Mouse (Mus musculus) embryonic facial prominence, embryonic 12.5 days (tissue): ENCODE data around the gene Rps6ka4. TPM values are rescaled to one million over a fixed set of nuclear protein-coding genes. Genes with fewer than 3 reads are reported as not detected.

Experiments used
- ATAC-seq: fragments of 200-750 bp; cut with Nextera tagmentation; 2 replicates; pipeline ENCODE4 v1.8.0; 2017; ENCODE audit not compliant: insufficient number of reproducible peaks, insufficient read depth, low FRiP score, low TSS enrichment
- H3K27ac ChIP-seq: fragments of 300-500 bp; sonication (generic); 2 replicates; pipeline ENCODE4 v1.5.1; 2016; ENCODE audit warnings: mild to moderate bottlenecking
- H3K27me3 ChIP-seq: fragments of 300-500 bp; sonication (generic); 2 replicates; pipeline ENCODE4 v1.6.1; 2016; ENCODE audit warnings: mild to moderate bottlenecking, moderate library complexity
- H3K36me3 ChIP-seq: fragments of 300-500 bp; sonication (generic); 2 replicates; pipeline ENCODE4 v1.6.1; 2016; ENCODE audit warnings: mild to moderate bottlenecking
- H3K4me1 ChIP-seq: fragments of 300-500 bp; sonication (generic); 2 replicates; pipeline ENCODE4 v1.6.1; 2016
- H3K4me2 ChIP-seq: fragments of 300-500 bp; sonication (generic); replicated peaks from 2 replicates; pipeline ENCODE4 v1.6.1; 2016; ENCODE audit warnings: mild to moderate bottlenecking, moderate library complexity
- H3K4me3 ChIP-seq: fragments of 300-500 bp; sonication (generic); 2 replicates; pipeline ENCODE4 v1.5.1; 2016; ENCODE audit warnings: mild to moderate bottlenecking
- H3K9ac ChIP-seq: fragments of 300-500 bp; sonication (generic); 2 replicates; pipeline ENCODE4 v1.6.1; 2016; ENCODE audit warnings: mild to moderate bottlenecking, moderate library complexity
- H3K9me3 ChIP-seq: fragments of 300-500 bp; sonication (generic); 2 replicates; pipeline ENCODE4 v1.6.1; 2016; ENCODE audit warnings: mild to moderate bottlenecking, moderate library complexity
- WGBS: fragments of 180-500 bp; shearing (Covaris S2); methylation state at CpG from one replicate; pipeline ENCODE4 v1.1.7; 2016; 5-methylcytosine and 5-hydroxymethylcytosine counted together
- polyA plus RNA-seq: library from polyadenylated mRNA; unstranded; fragments of >200 nt; fragmentation: Nextera tagmentation; extraction: Ambion mirVana; gene quantifications from 2 replicates; pipeline ENCODE4 v1.2.1, GENCODE M21; 2016

Gene Rps6ka4
- polyA plus RNA-seq, 1 experiment from 2014 or later: 19.5 TPM

GRCm38 (mm10) chr19:6849506-6850068, 9.2 kb upstream of the Rps6ka4 start:
- Histone ChIP-seq H3K9ac (no peak overlapping the region), H3K4me2 (no peak overlapping the region), H3K4me3 (no peak overlapping the region), H3K4me1 (0 out of 2 replicates have a peak, but pooled peaks cover 8% of the 10 kb centered on the region), H3K9me3 (no peaks in the 10 kb centered on the region), H3K36me3 (no peaks in the 10 kb centered on the region), H3K27me3 (peaks cover 57% of the 10 kb centered on the region), H3K27ac (no peak overlapping the region)
- no peak for ATAC-seq
- 65% methylated on average over 23 of the region's 23 CpGs for WGBS

DNA sequence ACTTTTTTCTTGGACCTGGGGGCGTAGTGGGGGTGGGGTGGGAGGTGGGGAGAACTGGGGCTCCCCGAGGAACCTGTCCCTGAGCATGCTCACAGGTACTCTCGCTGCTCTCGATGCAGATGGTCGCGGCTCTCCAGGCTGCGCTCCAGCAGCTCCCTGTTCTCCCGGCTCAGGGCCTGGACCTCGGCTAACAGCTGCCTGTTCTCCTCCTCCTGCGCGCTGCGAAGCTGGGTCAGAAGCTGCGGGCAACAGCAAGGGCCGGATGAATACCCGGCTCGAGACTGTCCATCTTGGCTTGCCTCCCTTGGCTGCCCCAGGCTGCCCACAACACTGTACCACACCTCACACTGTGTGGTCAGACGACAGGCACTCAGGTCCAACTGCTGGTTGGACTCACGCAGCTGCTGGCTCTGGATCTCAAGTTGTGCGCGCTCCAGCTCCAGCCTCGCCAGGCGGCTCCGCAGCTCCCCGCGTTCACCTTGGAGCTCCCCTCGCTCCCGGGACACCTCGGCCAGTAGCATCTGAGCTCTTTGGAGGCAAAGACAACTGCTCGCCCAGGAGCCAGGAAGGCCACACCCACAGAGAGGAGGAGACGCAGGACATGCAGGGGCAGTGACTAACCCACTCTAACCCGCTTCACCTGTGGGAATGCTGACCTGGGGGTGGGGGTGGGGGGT, 7.5 kb upstream of the Rps6ka4 start:
- H3K27ac ChIP-seq: no peak overlapping the region
- peak overlapping the region; percentile 44 for H3K4me2 ChIP-seq
- WGBS: 2% methylated on average over 31 of the region's 31 CpGs
- no peaks in the 10 kb centered on the region for H3K36me3 ChIP-seq
- peaks cover 62% of the 10 kb centered on the region for H3K27me3 ChIP-seq
- H3K9ac ChIP-seq: peak overlapping the region; percentile 21; the same call in 1 of the 2 replicates
- no peaks in the 10 kb centered on the region for H3K9me3 ChIP-seq
- 0 out of 2 replicates have a peak, but pooled peaks cover 8% of the 10 kb centered on the region for H3K4me1 ChIP-seq
- ATAC-seq: no peak
- peak overlapping the region; percentile 16 for H3K4me3 ChIP-seq

- H3K4me1 ChIP-seq: peaks cover 11% of the 10 kb centered on the region; the same call in 1 of the 2 replicates
- H3K9ac ChIP-seq: no peak overlapping the region
- H3K9me3 ChIP-seq: no peaks in the 10 kb centered on the region
- ATAC-seq: no peak
- no peaks in the 10 kb centered on the region for H3K36me3 ChIP-seq
- H3K4me2 ChIP-seq: no peak overlapping the region
- no peak overlapping the region for H3K27ac ChIP-seq
- 72% methylated on average over 4 of the region's 4 CpGs for WGBS
- H3K4me3 ChIP-seq: no peak overlapping the region
- H3K27me3 ChIP-seq: peaks cover 69% of the 10 kb centered on the region
Measured at GRCm38 (mm10) chr19:6846050-6846449, 5.6 kb upstream of the Rps6ka4 start.

GRCm38 (mm10) chr19:6842353-6842752, 1.9 kb upstream of the Rps6ka4 start:
- no peak for ATAC-seq
- H3K4me3 ChIP-seq: no peak overlapping the region
- H3K36me3 ChIP-seq: no peaks in the 10 kb centered on the region
- H3K9ac ChIP-seq: no peak overlapping the region
- H3K27me3 ChIP-seq: peaks cover 52% of the 10 kb centered on the region
- peaks cover 14% of the 10 kb centered on the region for H3K4me1 ChIP-seq
- WGBS: 77% methylated on average over 1 of the region's 1 CpGs
- H3K4me2 ChIP-seq: no peak overlapping the region
- H3K27ac ChIP-seq: no peak overlapping the region
- H3K9me3 ChIP-seq: no peaks in the 10 kb centered on the region

DNA sequence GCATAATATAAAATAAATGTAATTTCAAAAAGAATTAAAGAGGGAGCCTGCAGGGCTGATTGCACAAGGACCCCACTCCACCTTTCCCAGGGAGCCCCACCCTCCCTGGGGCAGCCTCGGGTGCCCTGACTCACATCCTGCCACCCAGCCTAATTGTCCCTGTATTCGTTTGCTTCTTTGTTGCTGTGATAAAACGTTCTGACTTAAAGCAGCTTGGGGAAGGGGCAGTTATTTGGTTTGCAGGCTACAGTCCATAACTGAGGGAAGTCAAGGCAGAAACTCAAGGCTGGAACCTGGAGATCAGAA, 809 bp upstream of the Rps6ka4 start:
- Histone ChIP-seq H3K27ac (no peak overlapping the region), H3K4me3 (no peak overlapping the region), H3K4me2 (0 out of 2 replicates have a peak overlapping the region, but pooled peaks have one; percentile 89), H3K9ac (no peak overlapping the region), H3K36me3 (no peaks in the 10 kb centered on the region), H3K4me1 (peaks cover 14% of the 10 kb centered on the region), H3K27me3 (peaks cover 50% of the 10 kb centered on the region), H3K9me3 (no peaks in the 10 kb centered on the region)
- WGBS: 15% methylated on average over 3 of the region's 3 CpGs
- no peak for ATAC-seq

GRCm38 (mm10) chr19:6839615-6840474, 591 bp downstream of the Rps6ka4 start:
- no peaks in the 10 kb centered on the region for H3K9me3 ChIP-seq
- H3K4me3 ChIP-seq: peak overlapping the region; percentile 71
- no peak overlapping the region for H3K27ac ChIP-seq
- peaks cover 14% of the 10 kb centered on the region for H3K4me1 ChIP-seq
- 0 out of 2 replicates have a peak, but pooled peaks have one; percentile 37 for ATAC-seq
- H3K9ac ChIP-seq: peak overlapping the region; percentile 63
- peaks cover 50% of the 10 kb centered on the region for H3K27me3 ChIP-seq
- H3K36me3 ChIP-seq: 0 out of 2 replicates have a peak, but pooled peaks cover 3% of the 10 kb centered on the region
- H3K4me2 ChIP-seq: peak overlapping the region; percentile 89
- under 1% methylated on average over 46 of the region's 46 CpGs for WGBS

DNA sequence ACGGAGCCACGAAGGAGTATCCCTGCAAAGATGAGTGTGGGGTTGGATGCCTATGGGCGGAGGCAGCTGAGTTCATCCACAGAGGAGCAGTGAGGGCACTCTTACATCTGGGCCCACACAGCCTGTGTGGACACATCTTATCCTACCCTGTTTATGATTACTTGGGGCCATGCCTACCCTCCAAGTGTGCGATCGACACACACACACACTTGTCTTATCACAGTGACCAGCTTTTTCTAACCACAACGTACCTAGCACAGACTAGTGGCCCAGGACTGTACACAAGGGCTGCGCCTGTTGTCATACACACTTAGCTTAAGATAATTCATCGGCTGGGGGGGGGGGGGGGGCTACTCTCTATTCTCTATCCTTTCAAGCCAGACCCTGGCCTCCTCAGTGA, 8.1 kb downstream of the Rps6ka4 start:
- Histone ChIP-seq H3K4me2 (no peak overlapping the region), H3K27ac (no peak overlapping the region), H3K9me3 (no peaks in the 10 kb centered on the region), H3K4me1 (peaks cover 18% of the 10 kb centered on the region; the same call in 1 of the 2 replicates), H3K4me3 (no peak overlapping the region), H3K27me3 (peaks cover 75% of the 10 kb centered on the region), H3K9ac (no peak overlapping the region), H3K36me3 (0 out of 2 replicates have a peak, but pooled peaks cover 3% of the 10 kb centered on the region)
- WGBS: 88% methylated on average over 8 of the region's 8 CpGs
- ATAC-seq: no peak

- peak overlapping the region; percentile 26 for H3K4me3 ChIP-seq
- ATAC-seq: no peak
- H3K36me3 ChIP-seq: 0 out of 2 replicates have a peak, but pooled peaks cover 3% of the 10 kb centered on the region
- H3K4me2 ChIP-seq: peak overlapping the region; percentile 47
- 7% methylated on average over 17 of the region's 17 CpGs for WGBS
- no peak overlapping the region for H3K9ac ChIP-seq
- peaks cover 66% of the 10 kb centered on the region for H3K27me3 ChIP-seq
- H3K9me3 ChIP-seq: no peaks in the 10 kb centered on the region
- H3K27ac ChIP-seq: no peak overlapping the region
- H3K4me1 ChIP-seq: peaks cover 18% of the 10 kb centered on the region; the same call in 1 of the 2 replicates
Measured at GRCm38 (mm10) chr19:6831331-6831730, 9.1 kb downstream of the Rps6ka4 start.

DNA sequence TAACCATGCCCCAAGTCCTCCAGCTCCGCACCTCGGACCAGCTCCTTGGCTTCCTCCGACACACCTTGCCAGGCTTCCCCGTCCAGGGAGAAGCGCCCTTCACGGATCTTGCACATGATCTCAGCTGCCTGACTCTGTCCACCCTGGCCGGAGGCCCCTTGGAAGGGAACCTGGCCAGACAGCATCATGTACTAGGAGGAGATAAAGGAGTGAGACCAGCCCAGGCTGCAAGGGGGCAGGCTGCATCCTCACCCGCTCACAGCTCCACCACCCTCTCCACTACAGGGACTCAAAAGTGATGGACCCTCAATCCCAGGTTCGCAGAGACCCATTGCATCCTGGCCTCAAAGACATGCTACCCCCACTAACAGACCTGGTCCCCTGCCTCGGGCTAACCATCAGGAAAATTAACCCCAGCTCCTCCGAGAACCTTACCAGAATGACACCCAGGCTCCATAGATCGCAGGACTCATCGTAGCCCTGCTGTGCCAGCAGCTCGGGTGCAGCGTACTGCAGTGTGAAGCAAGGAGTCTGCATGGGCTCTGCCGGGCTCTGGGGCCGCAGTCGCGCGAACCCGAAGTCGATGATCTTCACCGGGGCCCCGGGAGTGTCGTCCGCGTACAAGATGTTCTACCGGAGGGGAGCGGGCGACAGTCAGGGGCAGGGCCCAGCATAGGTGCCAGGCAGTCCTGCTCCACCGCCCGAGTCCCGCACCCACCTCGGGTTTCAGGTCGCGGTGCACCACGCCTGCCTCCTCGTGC, 9.7 kb downstream of the Rps6ka4 start:
- no peak overlapping the region for H3K9ac ChIP-seq
- H3K4me1 ChIP-seq: peaks cover 18% of the 10 kb centered on the region; the same call in 1 of the 2 replicates
- 0 out of 2 replicates have a peak, but pooled peaks cover 3% of the 10 kb centered on the region for H3K36me3 ChIP-seq
- peak overlapping the region; percentile 26 for H3K4me3 ChIP-seq
- no peak overlapping the region for H3K27ac ChIP-seq
- H3K4me2 ChIP-seq: peak overlapping the region; percentile 47
- no peaks in the 10 kb centered on the region for H3K9me3 ChIP-seq
- H3K27me3 ChIP-seq: peaks cover 63% of the 10 kb centered on the region
- ATAC-seq: no peak
- 4% methylated on average over 38 of the region's 38 CpGs for WGBS

DNA sequence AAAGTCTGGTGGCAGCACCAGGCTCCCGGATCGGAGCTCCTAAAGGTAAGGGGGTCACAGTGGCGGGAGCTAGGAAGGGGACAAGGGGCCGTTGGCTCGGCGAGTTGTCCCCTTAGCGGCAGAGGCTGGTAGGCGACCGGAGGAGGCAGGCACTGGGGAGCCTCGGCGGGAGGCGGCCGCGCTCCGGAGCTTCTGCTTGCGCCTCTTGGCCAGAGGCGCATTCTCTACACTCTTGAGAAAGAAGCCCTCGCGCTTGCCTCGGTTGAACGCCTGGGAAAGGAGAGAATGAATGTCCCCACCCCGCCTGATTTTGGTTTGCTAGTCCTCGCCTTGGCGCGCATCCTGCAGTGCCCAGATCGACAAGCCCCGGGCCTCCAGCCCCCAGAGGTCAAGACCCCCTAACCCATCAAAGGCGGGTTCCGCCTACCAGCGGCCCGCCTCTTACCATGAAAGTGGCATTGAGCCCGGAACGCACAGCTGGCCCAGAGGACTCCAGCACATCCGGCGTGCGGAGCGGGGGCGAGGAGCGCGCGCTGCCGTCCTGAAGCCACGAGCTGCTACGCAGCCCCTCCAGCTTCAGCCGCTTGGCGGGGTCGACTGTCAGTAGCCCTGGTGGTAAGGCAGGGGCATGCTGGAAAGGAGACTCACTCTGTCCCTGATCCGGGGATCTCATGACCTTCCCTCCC, 10.4 kb downstream of the Rps6ka4 start:
- peak overlapping the region; percentile 47 for H3K4me2 ChIP-seq
- H3K36me3 ChIP-seq: 0 out of 2 replicates have a peak, but pooled peaks cover 1% of the 10 kb centered on the region
- peaks cover 58% of the 10 kb centered on the region for H3K27me3 ChIP-seq
- H3K9me3 ChIP-seq: no peaks in the 10 kb centered on the region
- WGBS: 1% methylated on average over 48 of the region's 48 CpGs
- H3K4me1 ChIP-seq: peaks cover 18% of the 10 kb centered on the region; the same call in 1 of the 2 replicates
- ATAC-seq: no peak
- H3K9ac ChIP-seq: 0 out of 2 replicates have a peak overlapping the region, but pooled peaks have one; percentile 7
- H3K27ac ChIP-seq: no peak overlapping the region
- peak overlapping the region; percentile 26 for H3K4me3 ChIP-seq
